ENCODE assay signal across 9 mouse cellular contexts in genomic region chr19:58119681-58120173, GRCm38 (mm10).
A peak's percentile ranks its signal among the peaks of the same experiment; 100 is the strongest.
DNase-seq lines count a peak whose midpoint lies in the region; ATAC-seq and TF ChIP-seq lines count a peak whose summit lies in the region.
"Had no signal": no experiment of that assay in that cellular context is flagged by ENCODE, and none has a peak within 500 bp of the region (broad histone marks: within the 10 kb centered on the region; RNA-seq: fewer than 3 reads in every experiment).

No protein-coding gene starts in this region.

- H3K36me3 ChIP-seq in heart, embryonic 15.5 days = no peaks in the 10 kb centered on the region
- H3K36me3 ChIP-seq in midbrain, embryonic 11.5 days (ENCODE audit: control insufficient read depth, insufficient read depth, low read length) = no peaks in the 10 kb centered on the region
- H3K36me3 ChIP-seq in midbrain, embryonic 15.5 days (replicated peaks) = no peaks in the 10 kb centered on the region

- DNase-seq in heart, postnatal 25 days (ENCODE audit: low spot score) = no peak
- DNase-seq in midbrain, embryonic 11.5 days (ENCODE audit: low spot score, missing footprints) = peak; percentile 80
- DNase-seq in T-cell, adult 2 months (ENCODE audit: low spot score) = no peak
- no peak for DNase-seq in layer of hippocampus, postnatal 10 days (ENCODE audit: low spot score in 2 of 2)
- no peak for DNase-seq in cerebellum, adult 2 months

- H3K27ac ChIP-seq in heart, embryonic 15.5 days = no peak overlapping the region
- H3K27ac ChIP-seq in midbrain, embryonic 11.5 days (ENCODE audit: low read depth, low read length) = no peak overlapping the region
- H3K27ac ChIP-seq in midbrain, embryonic 15.5 days = no peak overlapping the region
- no peak overlapping the region for H3K27ac ChIP-seq in cerebellum, adult 2 months (ENCODE audit: insufficient read depth, low read length)
- H3K27ac ChIP-seq: liver, embryonic 14.5 days had no signal

- WGBS in heart, embryonic 15.5 days = 47% methylated on average over 13 of the region's 13 CpGs
- 78% methylated on average over 13 of the region's 13 CpGs for WGBS in midbrain, embryonic 11.5 days
- 82% methylated on average over 13 of the region's 13 CpGs for WGBS in midbrain, embryonic 15.5 days
- WGBS in cerebellum, adult 2 months = 74% methylated on average over 13 of the region's 13 CpGs

- H3K9ac ChIP-seq in heart, embryonic 15.5 days = no peak overlapping the region
- no peak overlapping the region for H3K9ac ChIP-seq in midbrain, embryonic 11.5 days (ENCODE audit: low read length)
- H3K9ac ChIP-seq in midbrain, embryonic 15.5 days = no peak overlapping the region
- H3K9ac ChIP-seq: liver, embryonic 14.5 days had no signal

- TF ChIP-seq CTCF in cerebellum, adult 2 months (IDR thresholded peaks at IDR 0.05; ENCODE audit: borderline replicate concordance, insufficient read depth, low read depth, low read length) = no peak

- intact Hi-C loops in heart, postnatal 25 days (cut with DNase I) = no loop called here

- H3K4me3 ChIP-seq in heart, embryonic 15.5 days = no peak overlapping the region
- H3K4me3 ChIP-seq in midbrain, embryonic 11.5 days (ENCODE audit: low read depth, low read length) = no peak overlapping the region
- no peak overlapping the region for H3K4me3 ChIP-seq in midbrain, embryonic 15.5 days
- no peak overlapping the region for H3K4me3 ChIP-seq in cerebellum, adult 2 months (replicated peaks; ENCODE audit: insufficient read depth, low read depth, low read length)

- peaks cover 9% of the 10 kb centered on the region for H3K4me1 ChIP-seq in heart, embryonic 15.5 days (replicated peaks)
- no peaks in the 10 kb centered on the region for H3K4me1 ChIP-seq in midbrain, embryonic 11.5 days (ENCODE audit: control insufficient read depth, insufficient read depth, low read length)
- H3K4me1 ChIP-seq in midbrain, embryonic 15.5 days = no peaks in the 10 kb centered on the region
- no peaks in the 10 kb centered on the region for H3K4me1 ChIP-seq in cerebellum, adult 2 months (ENCODE audit: control insufficient read depth, insufficient read depth, low read length)

- no peaks in the 10 kb centered on the region for H3K9me3 ChIP-seq in heart, embryonic 15.5 days (replicated peaks)
- no peaks in the 10 kb centered on the region for H3K9me3 ChIP-seq in midbrain, embryonic 11.5 days (ENCODE audit: control insufficient read depth, low read length)
- H3K9me3 ChIP-seq in midbrain, embryonic 15.5 days = no peaks in the 10 kb centered on the region

- H3K4me2 ChIP-seq in heart, embryonic 15.5 days = no peak overlapping the region; the same call in 1 of the 2 replicates
- H3K4me2 ChIP-seq in midbrain, embryonic 11.5 days = no peak overlapping the region
- no peak overlapping the region for H3K4me2 ChIP-seq in midbrain, embryonic 15.5 days

- ATAC-seq in heart, embryonic 15.5 days (replicated peaks; ENCODE audit: insufficient number of reproducible peaks, insufficient read depth, low FRiP score, low read depth) = peak; percentile 22; the same call in 1 of the 2 replicates
- no peak for ATAC-seq in midbrain, embryonic 11.5 days (ENCODE audit: low FRiP score)
- ATAC-seq in midbrain, embryonic 15.5 days (replicated peaks) = no peak
- peak; percentile 25 to 39; a peak in 2 of 4 replicates for ATAC-seq in hematopoietic stem cell, adult 5-6 weeks (replicated peaks in 1 of 2; ENCODE audit: insufficient read depth in 1 of 2, low FRiP score in 2 of 2, low TSS enrichment in 1 of 2, low read depth in 1 of 2, poor library complexity in 2 of 2, severe bottlenecking in 2 of 2)

- no peak for TF ChIP-seq POLR2A in cerebellum, adult 2 months (IDR thresholded peaks at IDR 0.05; ENCODE audit: borderline replicate concordance, insufficient read depth, low read length)

- no peaks in the 10 kb centered on the region for H3K27me3 ChIP-seq in heart, embryonic 15.5 days
- H3K27me3 ChIP-seq in midbrain, embryonic 11.5 days (ENCODE audit: control insufficient read depth, insufficient read depth, low read length) = no peaks in the 10 kb centered on the region
- no peaks in the 10 kb centered on the region for H3K27me3 ChIP-seq in midbrain, embryonic 15.5 days (replicated peaks)
- H3K27me3 ChIP-seq in cerebellum, adult 2 months (ENCODE audit: control insufficient read depth, insufficient read depth, low read length) = no peaks in the 10 kb centered on the region

Comparison
In these comparisons a context has a peak if more than half of its experiments do, and no peak if none do; other contexts are left out.
1. ATAC-seq: peak in heart, embryonic 15.5 days (single experiment) and hematopoietic stem cell, adult 5-6 weeks (2 of 2); none in midbrain, embryonic 11.5 days (single experiment) and midbrain, embryonic 15.5 days (single experiment).